Mouse (Mus musculus): ENCODE measurements around the gene Tekt4.

Tekt4 gene

DNA sequence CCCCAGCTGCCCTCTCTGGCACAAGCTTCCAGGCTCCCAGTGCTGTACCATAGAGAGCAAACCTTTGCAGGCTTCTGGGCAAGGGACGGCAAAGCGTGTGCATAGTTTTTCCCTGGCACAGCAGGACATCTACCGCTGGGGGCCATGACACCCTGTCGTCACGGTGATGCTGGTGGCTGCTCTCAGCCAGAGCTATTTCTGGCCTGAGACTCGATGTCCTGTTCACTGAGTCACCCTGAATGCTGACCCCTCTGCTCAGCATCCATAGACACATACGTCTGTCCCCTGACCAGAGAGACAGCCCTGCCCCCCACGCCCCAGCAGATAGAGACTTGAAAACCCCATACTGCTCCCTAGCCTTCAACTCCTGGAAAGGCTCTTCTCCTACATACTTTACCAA is 25.7 kb downstream of the Tekt4 start:
- no peak for DNase-seq

DNA sequence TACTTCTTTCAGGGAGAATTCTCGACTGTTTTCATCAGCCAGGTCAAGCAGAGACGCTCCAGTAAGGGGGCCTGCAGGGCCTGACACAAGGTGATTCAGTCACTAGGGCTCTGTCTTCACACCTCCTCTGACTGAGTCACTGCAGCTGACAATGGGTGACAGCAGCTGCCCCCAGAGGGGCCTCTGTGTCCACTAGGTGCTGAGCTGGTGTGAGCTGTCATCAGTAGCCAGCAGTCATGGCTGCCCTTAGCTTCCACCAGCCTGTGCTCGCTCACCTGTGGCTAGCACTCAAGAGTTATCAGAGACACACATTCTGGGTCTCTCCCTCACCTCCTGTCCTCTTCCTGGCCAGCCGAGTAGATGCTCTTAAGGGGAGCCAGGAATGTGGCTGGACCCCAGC is 26.4 kb downstream of the Tekt4 start:
- no peak for DNase-seq

DNA sequence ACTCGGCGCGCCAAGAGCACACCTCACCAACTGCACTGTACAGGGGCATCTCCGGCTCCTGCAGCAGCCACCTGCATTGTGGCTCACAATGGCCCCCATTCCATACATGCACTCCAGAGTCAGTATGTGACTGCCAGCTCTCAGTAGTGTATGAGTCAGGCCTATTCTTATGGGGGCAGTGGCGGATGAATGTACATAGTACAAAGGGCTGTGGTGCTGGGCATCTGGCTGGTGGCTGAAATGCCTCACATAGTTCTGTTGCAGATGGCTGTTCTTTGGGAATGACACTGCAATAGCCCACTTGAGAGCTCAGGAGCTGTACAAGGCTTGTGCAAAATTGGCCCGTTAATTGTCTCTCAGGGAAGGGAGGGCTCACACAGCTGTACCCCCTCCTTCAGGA is 27.7 kb downstream of the Tekt4 start:
- DNase-seq: no peak

DNA sequence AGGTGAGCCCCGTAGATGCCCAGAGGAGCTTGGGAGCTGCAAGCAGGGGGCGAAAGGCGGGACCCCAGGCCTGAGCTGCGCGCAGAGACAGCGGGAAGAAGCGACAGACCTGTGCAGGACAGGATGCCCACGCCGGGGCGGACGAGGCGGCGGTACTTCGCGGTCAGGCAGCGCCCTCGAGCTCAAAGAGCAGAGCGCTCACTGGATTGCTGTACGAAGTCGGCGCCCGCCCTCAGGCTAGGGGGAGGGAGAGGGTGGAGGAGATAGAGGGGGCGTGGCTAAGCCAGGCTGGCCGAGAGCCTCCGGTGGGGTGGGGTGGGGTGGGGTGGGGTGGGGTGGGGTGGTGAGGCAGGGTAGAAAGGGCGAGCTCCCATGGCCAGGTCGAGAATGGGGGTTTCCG is 42.6 kb downstream of the Tekt4 start, which contains the start of gene Sstr5:
TSS of gene Sstr5 (minus strand) at position 276 of the 400 bp plus-strand sequence.
- no peak for DNase-seq

DNA sequence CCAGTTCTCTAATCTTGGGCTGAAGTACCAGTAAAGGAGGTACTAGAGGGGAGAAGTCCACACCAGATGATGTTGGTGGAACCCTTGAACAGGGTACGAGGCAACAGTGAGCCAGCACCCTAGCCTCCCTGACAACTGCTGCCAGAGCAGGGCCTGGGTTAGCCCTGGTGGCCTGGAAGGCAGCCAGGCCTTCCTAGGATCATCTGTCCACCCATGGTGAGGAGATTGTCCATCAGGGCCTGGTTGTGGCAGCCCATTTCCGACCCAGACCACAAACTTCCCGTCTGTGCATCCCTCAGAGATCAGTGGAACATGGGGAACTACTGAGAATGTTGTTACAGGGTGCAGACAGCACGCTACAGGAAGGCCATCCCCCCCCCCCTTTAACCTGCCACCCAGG is 48.2 kb downstream of the Tekt4 start:
- no peak for DNase-seq

DNA sequence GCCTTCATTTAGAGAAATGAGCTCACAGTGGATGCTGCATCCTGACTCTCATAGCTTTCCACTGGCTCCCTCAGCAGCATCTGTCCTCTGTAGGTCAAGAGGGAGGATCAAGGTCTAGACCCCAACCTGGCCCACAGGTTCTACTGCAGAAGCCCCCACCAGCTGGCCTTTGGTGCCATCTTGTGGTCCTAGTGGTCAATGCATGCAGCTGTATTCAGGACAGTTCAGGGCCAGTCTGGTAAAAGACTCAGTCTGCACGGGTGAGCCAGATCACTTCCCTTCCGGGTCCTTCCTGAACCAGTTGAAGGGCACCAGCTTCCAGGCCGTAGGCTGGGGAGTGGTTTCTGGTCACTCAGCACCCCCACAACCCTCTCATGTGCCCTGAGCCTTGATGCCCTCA is 53.4 kb downstream of the Tekt4 start:
- DNase-seq: peak; percentile 39

DNA sequence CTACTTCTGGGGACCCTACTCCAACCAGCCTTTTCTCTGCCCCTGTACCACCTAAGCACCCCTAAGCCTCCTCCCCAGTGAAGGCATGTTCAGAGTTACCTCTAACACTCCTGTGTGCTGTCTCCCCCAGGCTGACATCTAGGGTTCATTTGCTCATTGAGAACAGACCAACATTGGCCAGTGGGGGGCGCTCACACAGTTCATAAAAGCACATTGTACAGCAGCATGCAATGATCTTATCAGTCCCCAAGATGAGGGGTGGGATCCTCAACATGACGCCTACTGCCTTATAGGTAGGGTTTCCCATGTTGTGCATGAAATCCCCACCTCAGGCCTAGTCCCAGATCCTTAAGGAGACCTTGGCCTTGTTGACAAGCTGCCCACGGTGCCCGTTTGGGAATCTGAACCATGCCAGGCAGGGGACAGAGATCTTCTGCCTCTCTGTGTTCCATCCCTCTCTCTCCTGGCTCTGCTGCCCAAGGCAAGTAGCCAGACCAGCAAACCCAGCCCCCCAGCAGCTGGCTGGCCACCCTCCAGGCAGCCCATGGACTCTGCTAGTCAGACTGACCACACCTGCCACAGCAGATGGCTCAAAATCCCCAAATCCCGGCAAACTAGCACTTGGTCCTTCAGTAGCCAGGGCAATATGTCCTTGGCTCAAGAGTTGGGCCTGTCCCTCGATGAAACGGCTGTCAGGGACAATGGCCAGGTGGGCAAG is 54.6 kb downstream of the Tekt4 start:
- DNase-seq: peak; percentile 51

DNA sequence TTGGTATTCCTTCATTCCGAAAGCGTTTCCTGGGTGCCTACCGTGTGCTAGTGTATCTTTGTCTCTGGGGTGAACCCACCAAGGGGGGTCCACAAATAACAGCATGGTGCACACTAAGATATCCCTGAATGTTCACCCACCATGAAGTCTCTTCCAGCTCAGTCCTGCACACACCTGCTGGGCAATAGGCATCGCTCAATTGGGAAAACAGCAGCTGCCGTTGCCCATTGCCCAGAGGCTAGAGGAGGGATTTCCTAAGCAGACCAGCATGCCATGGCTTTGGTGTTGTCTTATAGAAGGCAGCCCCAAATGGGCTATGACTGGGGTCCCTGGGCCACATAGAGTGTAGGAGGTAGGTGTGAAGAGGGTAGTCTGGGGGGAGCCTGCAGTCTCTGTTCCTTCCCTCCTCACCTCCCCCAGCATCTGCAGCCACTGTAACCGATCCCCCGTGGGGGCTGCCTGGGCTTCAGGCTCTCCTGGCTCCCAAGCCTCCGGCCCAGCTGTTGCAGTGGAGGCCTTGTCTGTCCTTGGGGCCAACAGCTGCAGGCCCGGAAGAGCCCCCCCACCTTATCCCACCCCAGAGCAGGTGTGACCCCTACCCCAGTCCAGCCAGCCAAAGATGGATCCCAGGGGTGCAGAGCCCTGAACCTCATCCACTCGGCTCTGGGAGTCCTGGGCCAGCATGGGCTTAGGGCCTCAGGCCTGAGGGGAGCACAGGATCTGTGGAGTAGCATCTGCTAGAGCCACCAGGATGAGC is 55.8 kb downstream of the Tekt4 start:
- no peak for DNase-seq

DNA sequence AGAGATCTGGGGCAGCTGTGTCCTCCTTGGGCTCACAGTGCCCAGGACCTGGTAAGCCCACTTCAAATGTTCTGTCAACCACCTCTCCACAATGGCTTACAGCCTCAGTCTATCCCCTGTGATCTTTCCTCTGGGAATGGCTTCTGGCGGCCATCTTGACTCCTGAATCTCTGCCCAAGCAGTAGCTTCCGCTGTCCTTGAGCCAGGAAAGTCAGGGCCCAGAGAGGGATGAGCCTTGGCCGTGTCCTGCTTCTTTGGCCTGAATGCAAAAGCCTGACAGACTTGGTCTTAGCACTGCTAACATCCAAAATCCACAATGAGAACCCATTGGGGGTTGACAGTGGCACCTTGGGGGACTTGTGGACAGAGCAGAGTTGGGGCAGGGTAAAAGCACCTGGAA is 57.5 kb downstream of the Tekt4 start:
- DNase-seq: no peak

DNA sequence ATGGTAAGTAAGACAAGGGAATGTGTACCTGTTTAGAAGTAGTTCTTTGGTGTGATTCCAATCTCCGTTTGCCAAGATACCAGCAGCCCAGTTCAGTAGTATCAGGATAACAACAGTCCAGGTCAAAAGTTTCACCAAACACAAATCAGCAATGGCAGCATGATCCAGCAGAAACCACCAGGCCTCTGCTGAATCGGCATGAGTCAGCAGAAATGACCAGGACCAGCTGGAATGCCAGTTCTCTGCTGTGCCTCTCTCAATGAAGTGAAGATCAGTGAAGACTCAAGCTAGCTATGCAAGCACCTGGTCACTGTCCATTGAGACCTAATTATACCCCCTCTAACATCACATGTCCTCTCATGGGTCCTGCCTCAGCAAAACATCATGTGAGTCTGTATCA is 59.6 kb downstream of the Tekt4 start:
- no peak for DNase-seq

DNA sequence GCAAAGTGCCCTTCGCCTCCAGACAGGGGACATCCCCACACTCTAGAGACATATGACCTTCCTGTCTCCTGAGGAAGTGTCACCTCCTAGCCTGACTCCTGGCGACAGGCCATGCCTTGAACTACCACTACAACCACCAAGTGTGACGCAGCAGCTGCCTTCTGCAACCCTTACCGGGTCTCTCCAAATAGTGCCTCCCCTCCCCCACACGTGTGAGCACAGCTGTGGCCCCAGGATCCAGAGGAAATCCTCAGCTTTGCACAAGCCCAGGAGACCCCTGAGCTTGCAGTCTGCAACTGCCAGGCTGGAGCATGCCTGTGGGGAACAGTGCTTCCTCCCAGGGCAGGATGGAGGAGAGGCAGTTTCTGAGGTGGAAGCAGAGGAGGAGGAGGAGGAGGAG is 61.9 kb downstream of the Tekt4 start:
- no peak for DNase-seq

DNA sequence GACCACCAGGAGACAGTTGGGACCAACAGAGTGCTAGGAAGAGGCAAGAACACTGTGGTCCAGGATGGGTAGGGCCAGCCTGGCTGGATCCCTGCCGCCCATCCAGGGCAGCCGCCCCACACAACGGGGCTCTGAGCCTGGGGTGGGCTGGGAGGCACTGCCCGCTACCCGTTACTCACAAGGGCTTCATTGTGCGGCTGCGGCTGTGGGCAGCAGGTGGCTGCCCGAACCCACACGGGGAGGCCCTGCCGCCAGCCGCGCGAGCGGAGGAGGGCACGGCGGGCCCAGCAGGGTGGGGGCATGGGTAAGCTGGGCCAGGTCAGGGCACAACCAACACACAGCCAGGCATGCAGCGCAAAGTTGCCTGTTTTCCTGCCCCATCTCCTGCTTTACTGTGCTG is 63.7 kb downstream of the Tekt4 start:
- DNase-seq: peak; percentile 13

DNA sequence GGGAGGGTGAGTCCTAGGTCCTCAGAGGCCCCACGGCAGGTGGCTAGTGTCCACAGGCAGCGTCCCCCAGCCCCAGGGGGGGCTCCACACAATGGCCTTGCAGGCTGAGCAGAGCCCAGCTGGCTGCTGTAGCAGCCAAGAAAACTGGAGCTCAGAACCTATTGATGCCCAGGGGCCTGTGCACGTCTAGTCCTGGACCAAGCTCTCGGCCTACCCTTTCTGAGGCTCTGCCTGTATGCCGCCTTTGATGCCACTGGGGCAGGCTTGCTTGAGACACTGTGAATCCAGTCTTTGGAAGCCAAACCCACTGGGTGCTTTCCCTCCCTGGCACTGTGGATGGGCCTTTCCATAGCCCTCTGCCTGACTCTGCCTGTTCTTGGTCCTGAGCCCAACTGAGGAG is 65.1 kb downstream of the Tekt4 start:
- DNase-seq: peak; percentile 18

DNA sequence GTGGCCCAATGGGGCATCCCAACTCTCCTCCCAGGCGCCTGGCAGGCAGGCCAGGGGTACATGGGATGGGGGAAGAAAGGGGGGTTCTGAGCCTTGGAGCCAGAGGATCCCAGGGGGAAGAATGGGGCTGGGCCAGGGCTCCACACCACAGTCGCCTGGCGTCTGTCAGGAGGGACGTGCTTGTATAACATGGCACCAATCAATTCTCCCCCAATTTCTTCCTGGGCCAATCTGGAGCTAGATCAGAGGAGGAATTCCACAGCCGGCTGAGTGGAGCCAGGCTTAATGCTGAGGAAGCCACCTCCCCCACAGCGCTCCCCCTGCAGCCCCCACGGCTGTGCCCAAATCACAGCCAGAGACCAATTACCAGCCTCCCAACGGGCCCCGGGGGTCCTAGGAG is 66.1 kb downstream of the Tekt4 start:
- DNase-seq: no peak

DNA sequence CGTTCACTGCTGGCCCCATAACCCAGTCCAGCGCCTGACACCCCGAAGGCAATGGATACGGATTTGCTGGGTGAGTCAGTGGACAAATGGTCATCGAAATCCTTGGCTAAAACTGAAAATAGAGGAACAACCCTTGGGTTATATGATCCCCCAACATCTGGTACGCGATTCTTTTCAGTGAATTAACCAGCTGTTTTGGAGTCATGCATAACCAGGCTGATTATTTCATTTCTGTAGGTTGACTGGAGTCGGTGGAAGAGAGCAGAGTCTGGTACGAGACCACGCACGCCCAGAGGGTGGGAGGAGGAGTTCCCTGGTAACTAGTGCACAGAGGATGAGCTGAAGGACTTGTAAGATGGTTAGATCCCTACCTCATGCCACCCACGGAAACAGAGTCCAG is 67.7 kb downstream of the Tekt4 start:
- DNase-seq: no peak

All from cerebellum, adult 9-10 months (tissue).